Mouse (Mus musculus): ENCODE results near the gene Ncoa7.

The Ncoa7 gene

GRCm38 (mm10) chr10:30745238-30745974, 57.7 kb downstream of the Ncoa7 start:
- DNase-seq (ENCODE audit: low read depth, low spot score), result no peak

DNA sequence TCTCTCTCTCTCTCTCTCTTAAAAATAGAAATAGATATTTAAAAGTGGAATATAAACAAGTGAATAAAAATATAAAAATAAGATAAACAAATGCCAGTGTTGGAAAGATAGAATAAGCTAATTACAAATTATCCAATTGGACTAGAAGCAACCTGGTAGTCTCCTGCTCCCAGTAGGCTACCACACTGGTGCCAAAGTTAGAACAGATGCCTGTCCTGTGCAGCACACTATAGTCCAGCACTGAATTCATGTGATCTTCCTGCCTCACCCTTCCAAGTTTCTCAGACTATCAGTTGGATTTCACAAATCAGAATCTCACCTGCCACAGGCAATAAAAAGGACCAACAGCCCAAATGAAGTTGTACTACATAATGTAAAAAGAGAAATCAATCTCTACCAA, 59.9 kb downstream of the Ncoa7 start:
- no peak for DNase-seq (ENCODE audit: low read depth, low spot score)

- DNase-seq (ENCODE audit: low read depth, low spot score), result no peak
These were observed 64.7 kb downstream of the Ncoa7 start for GRCm38 (mm10) chr10:30738403-30738802.

GRCm38 (mm10) chr10:30737323-30737722, 65.8 kb downstream of the Ncoa7 start:
- no peak for DNase-seq (ENCODE audit: low read depth, low spot score)

DNA sequence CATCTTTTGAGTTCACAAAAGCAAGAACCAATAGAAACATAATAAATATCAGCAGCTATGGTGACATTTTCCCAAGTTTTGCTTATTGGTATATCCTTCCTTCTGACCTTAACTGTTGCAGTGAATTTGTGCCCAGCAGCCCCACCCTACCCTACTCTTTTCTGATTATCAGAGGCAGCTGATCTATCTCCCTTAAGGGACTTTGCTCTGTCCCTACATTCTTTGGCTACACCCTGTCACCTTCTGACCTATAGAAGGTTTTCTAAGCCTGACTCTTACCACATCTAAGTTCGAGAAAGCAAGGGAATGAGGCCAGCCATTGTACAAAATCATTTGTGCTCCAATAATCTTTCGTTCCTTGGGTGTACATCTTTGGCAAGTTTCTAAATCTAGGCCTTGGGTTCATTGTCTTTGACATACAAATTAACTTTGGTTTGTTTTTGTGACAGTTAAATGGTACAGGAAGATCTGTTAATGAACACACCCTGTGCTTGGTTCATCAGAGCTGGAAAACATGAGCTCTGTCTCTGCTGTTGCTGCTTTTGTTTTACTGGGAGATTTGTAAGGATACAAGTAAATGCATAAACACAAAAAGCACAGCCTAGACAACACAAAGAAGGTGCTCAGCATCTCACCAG, 69.9 kb downstream of the Ncoa7 start:
- DNase-seq (ENCODE audit: low read depth, low spot score), result no peak

DNA sequence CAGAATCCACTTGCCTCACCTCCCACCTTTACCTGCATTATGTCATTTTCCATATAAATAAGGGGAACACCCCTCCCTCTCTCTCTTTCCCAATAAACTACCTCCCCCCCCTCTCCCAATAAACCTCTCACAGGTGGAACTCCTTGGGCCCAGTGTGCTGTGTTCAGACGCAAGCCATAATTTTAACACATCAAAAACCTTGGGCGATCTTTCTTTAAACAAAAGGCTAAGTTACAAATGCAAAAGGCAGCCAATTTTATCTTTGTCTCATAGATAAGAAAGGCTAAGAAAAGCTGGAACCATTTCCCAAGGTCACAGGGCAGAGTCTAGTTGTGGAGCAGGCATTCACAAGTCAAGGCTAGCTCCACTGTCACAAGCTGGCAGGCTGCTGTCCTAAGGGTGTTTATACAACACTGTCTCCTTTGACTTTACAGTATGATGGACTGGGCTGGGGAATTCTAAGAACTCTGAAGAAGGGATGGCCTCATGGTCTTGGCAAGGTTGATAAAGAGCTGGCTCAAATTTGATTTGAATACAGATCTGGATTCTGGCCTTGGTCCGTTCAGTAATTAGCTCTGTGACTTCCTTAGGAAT, 71.7 kb downstream of the Ncoa7 start:
- DNase-seq (ENCODE audit: low read depth, low spot score), result peak; percentile 30

DNA sequence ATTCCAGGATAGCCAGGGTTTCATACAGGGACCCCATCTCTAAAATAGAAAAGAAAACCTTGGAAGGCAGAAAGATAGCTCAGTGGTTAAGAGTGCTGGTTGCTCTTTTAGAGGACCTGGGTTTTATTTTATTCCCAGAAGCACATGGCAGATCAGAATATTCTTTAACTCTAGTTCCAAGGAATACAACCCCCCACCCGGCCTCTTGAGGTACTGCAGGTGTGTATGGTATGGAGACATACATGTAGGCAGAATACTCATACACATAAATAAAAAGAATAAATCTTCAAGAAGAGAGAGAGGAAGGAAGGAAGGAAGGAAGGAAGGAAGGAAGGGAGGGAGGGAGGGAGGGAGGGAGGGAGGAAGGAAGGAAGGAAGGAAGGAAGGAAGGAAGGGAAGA, 72.3 kb downstream of the Ncoa7 start:
- DNase-seq (ENCODE audit: low read depth, low spot score), result no peak

GRCm38 (mm10) chr10:30729157-30730096, 73.7 kb downstream of the Ncoa7 start:
- DNase-seq (ENCODE audit: low read depth, low spot score), result no peak

- DNase-seq (ENCODE audit: low read depth, low spot score), result no peak
These were observed 80.1 kb downstream of the Ncoa7 start for GRCm38 (mm10) chr10:30723014-30723413.

DNA sequence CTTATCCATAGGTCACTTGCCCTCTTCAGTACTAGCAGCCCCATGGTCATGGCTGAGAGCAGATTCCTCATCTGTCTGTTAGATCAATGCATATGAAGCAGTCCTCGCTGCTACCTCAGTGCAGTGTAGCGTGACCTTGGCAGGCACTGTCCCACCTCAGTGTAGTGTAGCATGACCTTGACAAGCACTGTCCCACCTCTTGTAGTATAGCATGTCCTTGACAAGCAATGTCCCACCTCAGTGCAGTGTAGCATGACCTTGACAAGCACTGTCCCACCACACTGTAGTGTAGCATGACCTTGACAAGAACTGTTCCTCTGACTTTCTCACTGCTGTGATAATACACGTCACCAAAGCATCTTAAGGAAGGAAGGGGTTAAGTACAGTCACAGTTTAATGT, 82.6 kb downstream of the Ncoa7 start:
- no peak for DNase-seq (ENCODE audit: low read depth, low spot score)

DNA sequence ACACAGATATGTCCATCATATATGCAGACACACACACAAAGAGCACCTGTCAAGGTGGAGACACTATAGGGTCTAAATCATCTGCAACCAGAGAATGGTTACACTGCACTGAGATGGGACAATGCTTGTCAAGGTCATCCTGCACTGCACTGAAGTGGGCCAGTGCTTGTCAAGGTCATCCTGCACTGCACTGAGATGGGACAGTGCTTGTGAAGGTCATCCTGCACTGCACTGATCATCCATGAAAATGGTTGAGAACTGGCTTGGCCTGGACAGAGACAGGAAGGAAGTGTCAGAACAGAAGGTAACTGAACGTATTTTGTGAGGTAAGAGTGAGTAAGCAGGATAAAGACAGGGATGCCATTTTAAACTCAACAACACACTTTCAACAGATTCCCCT, 83.2 kb downstream of the Ncoa7 start:
- DNase-seq (ENCODE audit: low read depth, low spot score), result no peak

DNA sequence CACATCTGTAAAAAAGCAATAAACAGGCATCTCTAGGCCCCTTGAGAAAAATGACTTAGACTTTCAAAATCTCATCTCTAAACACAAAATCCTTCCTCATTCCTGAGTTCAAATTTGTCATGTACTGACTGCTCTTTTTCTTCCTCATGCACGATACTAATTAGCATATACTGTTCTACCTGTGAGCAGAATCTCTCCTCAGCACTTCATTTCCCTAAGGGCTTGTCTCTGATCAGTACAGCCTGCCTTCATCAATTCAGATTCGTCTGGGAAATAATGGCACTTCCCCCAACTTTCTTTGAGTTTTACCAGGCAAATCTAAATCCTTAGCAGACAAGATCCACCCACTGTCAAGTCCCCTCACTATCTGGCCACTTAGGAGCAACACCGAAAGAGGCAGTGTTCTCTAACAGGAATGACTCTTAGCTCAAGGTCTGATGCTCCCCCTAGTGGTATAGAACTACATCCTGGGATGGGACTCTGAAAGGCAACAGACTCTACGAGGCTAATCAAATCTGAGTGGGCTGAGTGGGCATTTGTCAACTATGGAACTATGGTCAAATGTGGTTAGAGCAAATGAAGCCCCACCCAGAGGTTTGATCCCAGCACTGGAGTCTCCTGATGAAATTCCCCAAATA, 84.3 kb downstream of the Ncoa7 start:
- DNase-seq (ENCODE audit: low read depth, low spot score), result peak; percentile 45

DNA sequence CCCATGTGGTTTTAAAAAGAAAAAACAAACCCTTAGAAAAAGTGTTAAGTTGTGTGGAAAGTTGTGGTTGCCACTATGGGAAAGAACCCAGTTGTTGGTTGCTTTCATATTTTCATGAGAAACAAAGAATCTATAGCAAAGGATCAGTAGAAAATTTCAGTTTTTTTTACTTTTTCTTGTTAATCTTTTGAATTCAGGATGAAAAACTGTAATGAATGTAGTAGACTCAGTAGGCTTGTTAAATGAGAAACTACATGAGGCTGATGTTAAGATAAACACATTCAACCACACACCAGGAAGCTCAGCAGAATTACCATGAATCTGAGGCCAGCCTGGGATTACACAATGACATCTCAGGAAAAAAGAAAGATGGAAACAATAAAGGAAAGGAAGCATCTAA, 87.0 kb downstream of the Ncoa7 start:
- DNase-seq (ENCODE audit: low read depth, low spot score), result no peak

DNA sequence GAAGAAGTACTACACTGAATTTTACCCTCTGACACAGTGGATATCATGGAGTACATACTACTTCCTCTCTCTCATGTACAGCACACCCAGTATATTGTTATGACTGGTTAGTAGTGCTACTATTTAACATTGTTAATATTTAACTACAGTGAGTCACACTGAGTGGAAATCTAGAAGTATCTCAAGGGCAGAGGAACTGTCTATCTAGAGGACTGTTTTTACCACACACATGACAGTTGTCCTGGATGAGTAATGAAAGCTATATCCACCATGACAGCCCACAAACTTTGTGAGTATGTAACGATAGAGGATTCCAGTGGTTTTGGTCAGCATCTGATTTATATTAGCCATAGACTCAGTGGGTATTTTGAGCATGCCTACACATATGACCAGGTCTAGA, 90.6 kb downstream of the Ncoa7 start:
- DNase-seq (ENCODE audit: low read depth, low spot score), result no peak

- DNase-seq (ENCODE audit: low read depth, low spot score), result no peak
These were observed 93.2 kb downstream of the Ncoa7 start for GRCm38 (mm10) chr10:30709846-30710403.

- no peak for DNase-seq (ENCODE audit: low read depth, low spot score)
These were observed 95.1 kb downstream of the Ncoa7 start for GRCm38 (mm10) chr10:30708039-30708438.

DNA sequence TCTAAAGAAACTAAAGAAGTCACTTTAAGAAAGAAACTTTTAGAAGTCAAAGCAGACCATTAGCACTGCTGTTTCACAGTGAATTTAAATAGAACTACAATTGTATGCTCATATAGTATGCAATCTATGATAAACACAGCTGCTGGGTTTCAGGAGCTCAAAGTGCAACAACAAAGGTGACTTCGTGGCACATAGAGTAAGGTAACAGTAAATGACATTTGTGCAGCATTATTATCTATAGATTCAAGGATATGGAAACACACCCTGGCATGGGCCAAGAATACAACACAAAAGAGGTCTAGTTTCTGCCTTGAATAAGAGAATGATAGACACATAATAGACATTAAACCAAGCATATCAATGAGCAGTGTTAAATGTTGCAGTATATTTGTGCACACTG, 100.5 kb downstream of the Ncoa7 start:
- no peak for DNase-seq (ENCODE audit: low read depth, low spot score)

DNA sequence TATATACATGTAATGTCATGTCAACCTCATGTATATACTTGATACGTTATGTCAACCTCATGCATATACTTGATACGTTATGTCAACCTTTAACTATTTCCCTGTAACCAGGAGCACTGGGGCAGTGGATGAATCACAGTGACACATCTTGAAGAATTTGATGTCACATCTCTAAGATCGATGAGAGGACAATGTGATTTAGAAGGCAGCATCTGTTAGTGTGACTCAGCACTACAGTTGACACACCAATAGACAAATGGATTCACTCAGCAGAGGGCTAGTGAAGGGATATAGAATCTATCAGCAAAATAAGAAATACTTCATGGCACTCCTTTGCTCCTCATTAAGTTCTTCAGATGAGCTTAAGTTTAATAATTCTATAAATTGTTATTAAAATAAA, 116.3 kb downstream of the Ncoa7 start:
- DNase-seq (ENCODE audit: low read depth, low spot score), result no peak

DNA sequence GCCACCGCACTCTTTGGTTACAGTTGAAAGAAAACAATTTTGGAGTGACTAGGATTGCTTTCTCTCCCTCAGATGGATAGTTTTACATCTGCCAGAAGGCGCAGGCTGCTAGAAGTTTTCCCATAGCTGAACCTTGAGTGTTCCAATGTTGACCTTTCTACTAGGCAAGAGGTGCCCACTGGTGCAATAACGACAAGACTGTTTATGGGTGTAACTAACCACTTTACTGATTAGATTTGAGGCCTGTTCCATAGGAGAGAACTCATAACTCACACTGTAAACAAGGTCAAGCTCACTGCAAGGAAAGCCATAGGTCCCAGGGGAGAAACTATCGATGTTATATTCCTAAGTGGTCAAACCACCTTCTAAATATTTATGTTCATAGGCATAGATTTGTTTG, 119.7 kb downstream of the Ncoa7 start:
- DNase-seq (ENCODE audit: low read depth, low spot score), result no peak

GRCm38 (mm10) chr10:30679756-30680155, 123.4 kb downstream of the Ncoa7 start:
- DNase-seq (ENCODE audit: low read depth, low spot score), result no peak

- DNase-seq (ENCODE audit: low read depth, low spot score), result no peak
These were observed 125.1 kb downstream of the Ncoa7 start for GRCm38 (mm10) chr10:30678051-30678450.

All from skeletal muscle tissue, adult 2 months (tissue).